Mouse (Mus musculus) kidney, postnatal 14 days (tissue): ENCODE measurements at regions not wholly inside any gene's neighbourhood (a gene's known extent, or its start where the extent isn't known, plus 50 kb on each side); places are given as distances from the start of the nearest gene placed in this dataset.
A peak's percentile ranks its signal among the peaks of the same experiment; 100 is the strongest.

ENCODE experiments used
- DNase-seq: peaks from one replicate; pipeline ENCODE4 v3.0.0; 2022; ENCODE audit warnings: mixed read lengths

DNA sequence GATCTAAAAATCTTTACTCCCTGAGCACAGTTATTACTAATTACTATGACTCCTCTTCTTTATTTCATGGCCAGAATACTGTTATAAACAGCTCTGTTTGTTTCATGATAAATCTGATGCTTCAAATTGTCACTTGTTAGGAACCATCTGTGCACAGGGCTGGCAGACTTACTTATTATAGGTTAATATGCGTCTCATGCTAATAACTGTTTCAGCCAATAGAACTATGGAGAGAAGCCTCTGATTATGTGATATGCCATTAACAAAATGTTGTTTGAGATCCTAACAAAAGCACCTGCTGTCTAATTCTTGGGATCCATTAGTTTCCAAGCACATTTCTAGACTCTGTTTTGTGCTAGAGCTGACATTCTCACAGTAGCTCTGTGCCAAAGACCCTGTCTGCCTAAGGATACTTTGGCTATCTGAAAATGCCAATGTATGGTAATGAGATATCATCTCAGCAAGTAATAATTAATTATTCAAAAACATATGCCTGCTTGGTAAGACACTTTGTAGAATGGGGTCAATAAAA, 318.1 kb downstream of the Grb14 start:
- DNase-seq = no peak

DNA sequence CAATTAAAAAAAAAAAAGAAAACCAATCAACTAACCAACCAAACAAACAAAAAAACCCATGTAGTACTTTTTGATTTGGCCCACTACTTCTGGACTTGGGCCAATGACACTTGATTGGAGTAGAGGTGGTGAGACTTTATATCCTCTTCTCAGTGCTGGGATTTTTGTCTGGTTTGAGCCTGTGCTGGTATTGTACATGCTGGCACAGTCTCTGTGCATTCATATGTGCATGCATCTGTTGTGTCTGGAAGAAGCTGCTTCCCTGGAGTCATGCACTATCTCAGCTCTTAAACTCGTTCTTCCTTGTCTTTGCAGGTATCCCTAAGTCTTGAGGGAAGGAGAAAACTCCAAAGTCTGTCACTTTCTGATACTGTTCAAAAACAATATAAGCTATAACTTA, 328.8 kb downstream of the Grb14 start:
- DNase-seq = no peak

DNA sequence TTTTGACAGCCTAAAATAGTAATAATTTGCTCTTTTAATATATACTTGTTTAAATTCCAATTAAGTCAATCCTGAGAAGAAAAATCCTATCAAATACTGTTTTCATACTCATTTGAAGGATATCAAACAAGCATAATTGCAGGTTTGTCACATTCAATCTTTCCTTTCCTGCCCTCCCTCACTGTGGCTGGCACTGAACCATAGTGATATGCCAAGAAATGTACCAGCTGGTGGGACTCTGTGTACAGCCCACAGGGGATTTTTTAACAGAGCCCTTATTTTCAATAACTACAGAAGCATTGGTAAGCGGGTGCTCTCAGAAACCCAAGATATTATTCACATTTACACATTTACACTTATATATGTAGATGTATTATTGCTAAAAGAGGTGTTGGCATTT, 333.3 kb downstream of the Grb14 start:
- DNase-seq = no peak

DNA sequence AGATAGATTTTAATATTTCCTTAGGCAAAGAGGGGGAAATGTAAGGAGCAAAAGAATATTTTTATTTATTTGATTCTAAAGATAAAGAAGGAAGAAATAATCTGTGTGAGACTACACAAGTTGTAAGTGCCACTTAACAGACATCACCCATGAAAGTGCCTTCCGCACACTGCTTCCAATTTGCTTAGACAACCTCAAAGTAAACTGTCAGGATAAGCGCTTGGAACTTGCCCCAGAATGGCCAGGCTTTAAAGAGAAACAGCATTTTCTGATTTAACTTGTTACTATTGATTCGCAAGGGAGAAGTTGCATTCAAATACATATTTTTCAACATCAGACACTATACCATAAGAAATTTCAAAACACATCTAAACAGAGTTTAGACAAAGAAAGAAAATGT, 333.8 kb downstream of the Grb14 start:
- no peak for DNase-seq

DNA sequence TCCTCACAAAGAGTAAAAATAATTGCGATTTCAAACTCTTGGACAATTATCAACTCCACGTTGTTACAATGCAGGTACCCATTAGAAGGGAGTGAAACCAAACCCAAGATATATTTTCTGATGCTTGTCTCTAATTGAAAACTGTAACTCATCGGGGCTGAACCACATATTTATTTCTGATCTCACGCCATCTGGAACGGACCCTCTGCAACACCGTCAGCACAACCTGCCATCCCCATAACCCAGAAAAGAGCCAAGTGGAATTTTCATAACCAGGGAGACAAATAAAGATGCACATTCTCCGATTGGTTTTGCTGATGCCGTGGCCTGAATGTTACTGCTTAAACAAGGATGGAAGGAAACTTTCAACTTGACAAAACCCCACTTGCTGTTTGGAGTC, 338.0 kb downstream of the Grb14 start:
- no peak for DNase-seq

DNA sequence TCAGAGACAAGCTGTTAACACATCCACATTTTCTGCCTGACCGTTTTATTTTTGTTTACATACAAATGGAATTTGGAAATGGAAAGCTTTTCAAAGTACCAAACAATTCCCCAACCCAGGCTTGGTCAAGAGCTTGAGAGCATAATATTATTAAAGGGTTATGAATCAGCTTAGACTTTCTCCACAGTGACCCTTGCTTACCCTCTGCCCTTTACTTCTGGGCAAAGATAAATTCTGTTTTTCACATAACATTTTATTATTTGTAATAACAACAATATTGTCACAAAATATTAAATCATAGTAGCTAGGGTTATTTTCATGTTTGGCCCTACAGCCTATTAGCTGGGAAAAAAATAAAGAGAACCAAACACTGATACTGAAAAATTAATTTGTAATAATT, 375.2 kb downstream of the Grb14 start:
- peak; percentile 61 for DNase-seq

DNA sequence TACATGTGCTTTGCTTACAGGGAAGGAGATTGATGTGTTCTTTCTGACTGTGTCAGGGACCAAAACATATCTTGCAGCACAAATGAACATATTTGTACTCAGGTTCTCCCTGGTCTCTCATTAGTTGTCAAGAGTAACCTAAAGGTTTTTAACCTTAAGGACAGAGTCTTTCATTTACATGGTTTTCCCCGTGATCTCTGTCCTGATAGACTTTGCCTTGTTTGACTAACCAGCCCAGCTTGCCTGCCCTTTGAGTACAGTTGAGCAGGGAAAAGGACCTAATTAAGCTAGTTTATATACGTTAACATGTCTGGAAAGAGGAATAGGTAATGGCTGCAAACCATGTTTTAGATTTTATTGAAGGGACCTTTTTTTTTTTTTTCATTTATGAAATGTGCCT, 407.9 kb downstream of the Grb14 start:
- DNase-seq = no peak

DNA sequence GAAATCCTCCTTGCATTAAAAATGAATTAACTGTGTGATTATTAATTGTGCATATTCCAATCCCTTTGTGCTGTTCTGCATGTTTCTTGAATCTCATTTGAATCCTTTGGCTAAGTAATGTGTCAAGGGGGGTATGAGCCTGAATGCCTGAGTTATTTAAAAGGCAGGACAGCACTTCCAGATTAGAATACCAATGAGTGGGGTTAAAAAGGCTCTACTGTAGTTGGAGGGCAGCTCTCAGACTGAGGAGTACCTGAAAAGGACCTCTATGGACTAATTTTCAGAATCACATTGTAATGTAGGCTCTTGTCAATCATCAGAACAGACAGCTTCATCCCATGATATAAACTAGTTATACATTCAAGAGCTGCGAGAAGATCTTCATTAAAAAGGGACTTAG, 417.9 kb downstream of the Grb14 start:
- no peak for DNase-seq

DNA sequence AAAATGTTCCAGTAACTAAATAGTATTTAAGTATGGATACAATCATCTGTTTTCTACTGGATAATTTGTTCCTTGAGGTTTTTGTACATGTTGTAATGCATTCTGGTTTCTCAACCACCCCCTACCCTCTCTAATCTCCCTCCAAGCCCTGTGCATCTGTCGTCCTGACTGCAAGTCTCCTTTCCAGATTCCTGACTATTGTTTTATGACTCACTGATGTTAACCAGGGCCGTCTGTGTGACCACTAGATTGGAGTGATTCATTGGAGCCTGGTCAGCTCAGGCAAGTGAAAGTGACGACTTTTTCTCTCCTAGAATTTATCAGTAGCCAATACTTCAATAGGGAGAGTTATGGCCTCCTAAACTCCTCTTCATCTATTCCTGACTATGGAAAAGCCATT, 442.5 kb downstream of the Grb14 start:
- DNase-seq = no peak

DNA sequence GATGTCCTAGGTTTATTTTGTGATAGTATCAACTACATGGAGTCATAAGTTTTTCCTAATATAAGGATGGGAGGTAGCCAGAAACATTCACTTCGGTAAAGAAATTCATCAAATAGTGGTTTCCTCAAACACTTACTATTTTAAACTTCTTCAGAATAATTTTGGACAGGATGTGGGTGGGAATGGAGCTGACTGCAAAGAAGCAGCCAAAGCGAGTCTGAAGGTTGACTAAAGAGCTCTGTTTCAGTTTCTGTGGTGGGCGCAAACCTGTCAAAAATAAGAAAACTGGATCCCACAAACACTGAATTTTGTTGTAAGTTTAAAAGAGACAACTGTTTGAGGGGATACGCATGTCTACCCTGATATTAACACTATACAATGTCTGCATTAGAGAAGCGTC, 438.2 kb upstream of the Fign start:
- DNase-seq = no peak

DNA sequence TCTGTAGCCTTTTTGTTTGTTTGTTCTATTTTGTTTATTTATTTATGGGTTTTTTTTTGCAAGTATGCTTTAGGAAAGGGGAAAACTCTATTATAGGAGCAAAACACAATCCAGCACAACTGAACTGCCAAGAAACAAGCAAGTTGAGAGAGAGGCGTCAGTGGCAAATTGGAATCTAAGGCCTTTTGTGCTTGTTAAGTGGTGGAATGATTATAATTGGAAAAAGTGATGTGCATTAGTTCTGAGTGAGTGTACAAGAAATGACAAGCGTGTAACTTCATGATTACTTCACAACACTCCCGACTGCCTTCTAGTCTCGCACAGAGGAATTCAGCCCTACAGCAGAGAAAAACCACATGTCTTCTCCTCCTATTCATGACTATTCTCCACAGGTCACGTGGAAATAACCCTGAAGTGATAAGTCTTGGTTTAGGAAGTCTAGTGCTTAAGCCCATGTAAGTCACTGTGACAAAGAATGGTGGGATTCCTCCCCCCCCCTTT, 437.6 kb upstream of the Fign start:
- DNase-seq = no peak

DNA sequence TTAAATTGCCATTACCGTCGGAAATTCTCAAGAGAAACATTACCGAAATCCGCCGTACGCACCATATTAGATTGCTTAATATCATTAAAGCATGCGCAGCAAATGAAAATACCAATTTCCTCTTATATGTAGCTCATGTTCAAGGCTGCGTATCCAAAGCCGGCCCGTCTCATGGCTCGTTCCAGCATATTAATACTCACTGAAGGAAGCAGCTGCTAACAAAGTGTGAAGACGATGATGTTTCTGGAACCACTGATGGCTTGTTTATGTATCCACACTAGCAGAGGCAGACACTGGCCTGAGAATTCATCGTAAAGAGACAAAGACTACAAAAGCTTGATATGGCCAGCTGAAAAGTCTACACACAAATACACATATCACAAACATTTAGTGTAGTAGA, 437.0 kb upstream of the Fign start:
- DNase-seq = no peak

DNA sequence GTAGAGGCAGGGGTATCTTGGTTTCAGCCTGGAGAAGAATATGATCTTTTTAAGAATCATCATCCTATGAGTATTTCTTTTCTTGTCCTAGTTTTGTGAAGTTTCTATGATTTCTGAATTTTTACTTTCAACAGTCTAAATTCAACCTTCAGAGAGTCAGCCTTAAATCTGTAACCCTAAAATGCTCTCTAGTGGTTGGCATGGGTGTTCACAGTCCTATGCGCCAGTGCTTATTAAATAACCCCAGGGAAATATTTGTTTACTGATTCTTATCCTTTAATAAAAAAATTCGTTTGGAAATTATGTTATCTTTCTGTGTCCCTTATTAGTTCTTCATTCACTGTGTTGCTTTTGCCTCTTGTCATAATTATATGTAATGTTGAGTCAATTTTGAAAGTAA, 436.5 kb upstream of the Fign start:
- no peak for DNase-seq

DNA sequence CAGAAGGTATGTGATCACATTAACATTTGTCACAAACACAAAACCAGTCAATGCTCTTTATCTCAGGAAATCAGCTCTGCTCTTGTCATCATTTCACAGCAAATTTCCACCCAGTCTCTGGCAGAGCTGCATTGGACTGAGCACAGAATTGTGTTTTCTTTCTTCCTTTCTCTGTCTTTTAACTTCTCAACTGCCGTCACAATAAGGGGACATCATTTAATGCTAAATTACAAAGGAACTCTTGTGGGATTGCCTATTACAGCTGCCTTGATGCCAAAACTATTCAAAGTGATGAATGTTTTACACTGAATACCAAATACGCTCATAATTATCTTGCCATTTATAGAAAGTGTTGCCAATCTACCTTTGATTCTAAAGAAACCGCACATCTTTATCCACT, 424.9 kb upstream of the Fign start:
- DNase-seq = no peak

DNA sequence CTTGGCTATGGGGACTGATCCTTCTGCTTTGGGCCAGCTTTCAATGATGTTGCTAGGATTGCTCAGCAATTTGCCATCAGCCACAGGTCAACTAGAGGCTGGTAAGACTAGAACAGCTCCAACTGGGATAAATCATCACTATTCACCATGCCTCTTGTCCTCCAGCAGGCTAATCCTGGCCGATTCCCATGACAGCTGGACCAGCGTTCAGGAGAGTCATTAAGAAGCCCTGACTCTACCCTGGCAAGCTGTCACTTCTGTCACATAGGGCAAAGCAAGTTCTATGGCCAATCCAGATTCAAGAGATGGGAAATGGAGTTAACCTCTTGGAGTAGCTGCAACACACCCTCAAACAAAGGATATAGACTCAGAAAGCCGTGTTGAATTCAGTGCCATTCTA, 424.4 kb upstream of the Fign start:
- DNase-seq = no peak

DNA sequence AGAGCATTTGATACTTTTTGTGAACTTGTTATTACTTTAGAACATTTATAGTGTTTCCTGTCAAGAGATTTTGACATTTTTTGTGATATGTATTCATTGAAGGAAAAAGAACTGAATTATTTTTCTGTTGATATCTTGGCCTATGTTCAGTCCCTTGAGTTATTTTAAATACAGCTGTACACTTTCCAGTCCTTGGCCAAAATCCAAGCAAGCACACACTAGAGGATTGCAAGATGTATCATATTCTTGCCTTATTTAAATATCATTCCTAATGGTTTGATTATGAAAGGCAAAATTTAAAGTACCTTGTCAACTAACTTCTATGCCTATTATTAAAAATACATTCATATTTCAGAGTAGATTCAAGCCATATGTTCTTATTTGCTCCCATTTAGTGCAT, 397.9 kb upstream of the Fign start:
- no peak for DNase-seq

DNA sequence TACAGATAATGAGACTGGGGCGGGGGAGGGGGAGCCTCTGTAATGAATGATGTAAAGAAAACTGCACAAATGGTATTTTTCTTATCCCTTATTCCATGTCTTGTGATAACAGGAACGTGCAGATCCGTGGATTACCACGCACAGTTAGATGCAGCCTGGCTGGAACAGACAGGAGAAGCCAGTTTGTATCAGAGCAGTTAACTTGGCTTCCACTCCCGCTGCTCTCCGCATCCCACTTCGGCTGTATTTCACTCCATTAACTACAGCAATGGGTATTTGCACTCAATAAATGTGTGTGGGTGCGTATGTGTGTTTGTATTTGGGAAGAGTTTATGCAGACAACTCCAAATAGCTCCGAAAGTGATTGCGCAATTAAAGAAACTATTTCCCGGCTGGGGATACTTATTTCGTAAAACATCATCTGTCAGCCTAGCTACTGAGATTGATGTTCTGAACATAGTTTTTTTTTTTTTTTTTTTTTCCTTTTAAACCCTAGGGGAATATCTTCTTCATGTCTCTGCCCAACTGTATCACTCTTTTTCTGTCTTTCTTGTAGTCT, 368.7 kb upstream of the Fign start:
- no peak for DNase-seq

DNA sequence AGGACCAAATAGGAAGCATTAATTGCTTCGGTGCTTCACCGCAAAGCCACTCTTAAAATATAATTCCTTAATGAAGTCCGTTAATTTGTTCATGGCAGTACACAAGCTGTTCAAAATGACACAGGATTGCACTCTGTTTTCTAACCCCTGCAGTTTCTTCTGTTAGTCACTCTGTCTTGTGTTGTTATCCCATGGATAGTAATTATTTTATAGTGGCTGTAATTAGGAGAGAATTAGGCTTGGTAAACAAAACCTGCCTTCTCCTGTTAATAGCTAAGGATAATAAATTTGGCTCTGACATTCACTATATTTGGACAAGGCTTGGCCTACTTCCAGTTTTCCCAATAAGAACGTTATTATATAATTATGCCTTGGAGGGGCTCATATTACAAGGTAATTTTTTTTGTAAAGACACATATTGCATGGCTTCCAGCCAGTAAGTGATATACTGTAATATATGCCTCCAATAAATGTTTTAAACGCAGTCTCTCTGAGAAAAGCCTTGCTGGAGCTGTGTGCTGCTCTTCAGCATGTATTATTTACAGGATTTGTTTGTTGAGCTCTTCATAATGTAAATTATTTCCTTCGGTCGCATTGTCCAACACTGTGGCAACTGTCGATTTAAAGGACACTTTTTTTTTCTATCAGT, 364.8 kb upstream of the Fign start:
- DNase-seq = no peak

DNA sequence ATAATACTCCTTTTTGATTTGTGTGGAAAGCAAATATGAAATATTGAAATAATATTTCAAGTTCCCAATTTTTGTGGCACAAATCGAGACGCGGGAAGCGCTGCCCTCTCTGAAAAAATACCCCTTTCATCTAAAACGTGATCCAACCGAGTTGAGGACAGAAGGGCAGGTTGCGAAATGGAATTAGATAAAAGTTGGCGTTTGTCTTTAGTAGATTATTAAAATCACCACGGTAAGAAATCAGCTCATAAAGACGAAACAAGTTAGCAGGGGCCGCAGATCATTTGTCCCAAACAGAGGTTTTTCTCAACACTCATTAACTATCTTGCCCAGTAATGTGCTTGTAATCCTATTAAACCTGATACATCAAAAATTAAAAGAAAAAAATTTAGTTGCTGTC, 364.2 kb upstream of the Fign start:
- no peak for DNase-seq

DNA sequence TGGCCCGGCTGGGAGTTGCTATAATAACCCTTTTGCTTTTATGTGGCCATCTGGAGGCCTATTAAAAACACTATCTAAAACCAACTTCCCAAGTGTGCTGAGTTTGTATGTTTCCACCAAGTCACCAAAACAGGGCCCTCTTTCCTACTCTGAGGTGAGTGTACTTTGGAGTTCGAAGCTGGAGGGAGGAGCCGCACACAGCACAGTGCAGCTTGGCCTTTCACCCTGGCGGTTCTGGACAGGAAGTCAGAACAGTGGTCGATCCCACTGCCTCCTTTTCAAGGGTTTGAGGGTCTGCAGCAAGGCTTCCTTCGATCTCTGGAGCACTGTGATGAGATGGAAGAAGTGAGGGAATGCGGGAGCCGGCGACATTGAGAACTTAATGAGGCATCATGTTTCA, 363.8 kb upstream of the Fign start:
- DNase-seq = no peak

DNA sequence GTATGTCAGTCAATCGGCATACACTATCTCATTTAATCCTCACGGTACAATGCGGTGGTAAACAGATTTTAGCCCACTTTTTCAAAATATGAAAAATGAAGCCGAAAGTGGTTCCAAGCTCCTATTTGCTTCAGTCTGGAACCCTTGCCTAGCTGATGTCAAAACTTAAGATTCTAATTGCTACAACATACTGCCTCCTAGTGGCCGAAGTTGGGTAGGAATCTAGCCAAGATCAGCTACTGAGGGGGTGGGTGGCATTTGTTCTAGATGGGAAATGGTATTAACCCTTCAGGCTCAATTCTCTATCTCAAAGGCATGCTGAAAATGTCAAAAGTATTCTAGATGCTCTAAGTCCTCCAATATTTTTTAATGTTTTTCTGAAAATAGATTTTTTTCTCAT, 360.3 kb upstream of the Fign start:
- peak; percentile 21 for DNase-seq

DNA sequence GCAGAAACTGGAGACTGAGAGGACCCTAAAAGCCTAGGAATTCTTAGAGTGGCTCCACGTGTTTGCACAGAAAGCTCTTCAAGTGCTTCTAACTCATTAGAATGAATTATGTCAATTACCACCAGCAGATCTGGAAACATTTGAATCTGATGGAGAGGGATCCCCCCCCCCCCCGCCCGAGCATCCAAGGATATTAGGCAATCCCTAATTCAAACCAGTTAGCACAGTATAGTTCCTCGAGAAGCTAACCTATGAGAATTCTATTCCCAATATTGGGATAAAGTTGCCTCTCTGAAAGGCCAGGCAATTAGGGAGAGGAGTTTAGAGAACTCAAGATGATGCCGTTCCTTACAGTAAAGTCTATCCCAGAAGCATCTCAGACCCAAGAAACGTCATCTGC, 354.9 kb upstream of the Fign start:
- DNase-seq = no peak

DNA sequence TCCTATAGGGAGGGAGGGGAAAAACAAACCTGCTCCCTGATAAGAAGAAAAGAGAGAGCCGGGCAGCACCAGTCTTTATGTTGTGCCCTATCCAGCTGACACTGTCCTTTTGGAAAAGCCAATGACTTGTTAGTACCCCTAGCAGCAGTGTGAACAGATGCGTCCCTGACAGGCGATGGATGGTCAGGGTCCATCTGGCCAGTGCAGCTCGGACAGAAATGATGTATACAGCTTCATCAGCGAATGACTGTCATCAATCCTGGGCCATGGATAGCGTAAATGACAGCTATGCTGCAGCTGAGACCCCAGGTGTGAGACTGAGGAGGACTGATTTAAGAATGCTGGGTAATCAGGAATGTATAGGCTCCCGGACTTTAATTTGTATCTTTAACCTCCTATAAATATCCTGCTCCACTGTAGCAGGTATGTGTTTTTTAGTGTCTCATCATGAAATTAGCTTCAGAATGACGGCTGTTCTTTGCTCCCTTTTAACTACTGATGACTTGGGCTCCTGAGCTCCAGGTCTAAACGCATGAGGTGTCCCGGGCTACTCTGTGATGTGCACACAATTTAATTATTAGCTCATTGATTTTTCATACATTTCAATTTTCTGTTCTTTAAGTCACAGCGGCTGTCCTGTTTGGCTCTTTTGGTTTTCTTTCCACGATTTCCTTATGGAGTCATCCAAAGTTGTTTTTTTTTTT, 353.9 kb upstream of the Fign start:
- no peak for DNase-seq

DNA sequence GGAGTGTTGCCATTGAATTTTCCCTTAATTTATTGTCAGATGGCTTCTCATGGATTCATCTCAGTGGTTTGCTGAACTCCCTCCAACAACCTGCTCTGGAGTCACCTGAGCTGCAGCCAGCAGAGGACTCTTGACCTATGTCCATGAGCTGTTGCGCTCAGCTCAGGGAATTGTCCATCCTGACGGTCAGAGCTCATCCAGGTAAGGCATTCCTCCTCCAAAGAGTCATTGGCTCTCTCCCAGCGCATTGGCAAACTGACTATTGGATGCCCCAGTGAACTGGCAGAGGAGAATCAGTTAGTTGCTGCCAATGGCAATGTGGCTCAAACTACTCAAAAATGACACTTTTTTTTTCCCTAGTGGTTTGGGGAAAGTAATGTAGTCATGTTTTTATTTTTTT, 345.3 kb upstream of the Fign start:
- peak; percentile 45 for DNase-seq
